Mouse (Mus musculus) spleen, adult 2 months (tissue): ENCODE measurements around the gene Slc39a13.
"Not testable (repeated sequence)": the region's sequence is repeated elsewhere in the genome, so short reads cannot be mapped to it uniquely, and the experiment has no call there.

Experiments used
- CTCF ChIP-seq: fragments of 200-500 bp; IDR thresholded peaks from 2 replicates; pipeline ENCODE4 v1.5.1; 2011; ENCODE audit warnings: mild to moderate bottlenecking, inconsistent platforms; ENCODE audit not compliant: insufficient read depth, insufficient read length, insufficient replicate concordance; ENCODE audit errors: extremely low read depth
- POLR2A ChIP-seq: fragments of 200-500 bp; IDR thresholded peaks from 2 replicates; pipeline ENCODE4 v1.6.1; 2011; ENCODE audit warnings: low read depth, low read length, inconsistent platforms

DNA sequence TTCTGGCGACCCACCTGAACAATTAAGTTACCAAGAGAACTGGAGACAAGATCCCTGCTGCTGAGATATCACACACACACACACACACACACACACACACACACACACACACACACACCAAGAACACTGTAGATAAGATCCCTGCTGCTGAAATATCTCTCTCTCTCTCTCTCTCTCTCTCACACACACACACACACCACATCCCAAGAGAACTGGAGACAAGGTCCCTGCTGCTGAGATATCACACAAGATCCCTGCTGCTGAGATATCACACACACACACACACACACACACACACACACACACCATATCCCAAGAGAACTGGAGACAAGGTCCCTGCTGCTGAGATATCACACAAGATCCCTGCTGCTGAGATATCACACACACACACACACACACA is 24.4 kb downstream of the Slc39a13 start:
- not testable (repeated sequence) for TF ChIP-seq POLR2A, CTCF
